Mouse (Mus musculus) stomach, postnatal 0 days (tissue): ENCODE data around the gene Trpd52l3.

ENCODE experiments used
- CTCF ChIP-seq: IDR thresholded peaks from 2 replicates; pipeline ENCODE4 v1.5.1; 2016; ENCODE audit warnings: antibody characterized with exemption, low read depth, mild to moderate bottlenecking, moderate library complexity
- EP300 ChIP-seq: optimal IDR thresholded peaks from 2 replicates; pipeline ENCODE3; 2016; ENCODE audit warnings: antibody characterized with exemption

DNA sequence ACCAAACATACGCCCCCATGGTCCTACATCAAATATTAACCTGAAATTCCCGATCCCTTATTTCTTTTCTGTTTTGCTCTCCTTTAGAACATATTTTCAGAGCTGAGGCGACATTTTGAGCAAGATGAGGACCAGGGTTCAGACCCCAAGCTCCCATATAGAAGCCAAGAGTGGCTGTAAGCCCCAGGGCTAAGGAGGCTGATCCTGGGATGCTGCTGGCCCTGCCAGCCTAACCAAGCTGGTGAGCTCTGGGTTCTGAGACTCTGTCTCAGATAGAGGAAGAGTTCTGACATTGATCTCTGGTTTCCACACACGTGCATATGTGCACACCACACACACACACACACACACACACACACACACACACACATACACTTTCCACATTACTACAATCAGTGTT, 42.7 kb upstream of the Trpd52l3 start:
- TF ChIP-seq CTCF (no peak), EP300 (no peak)
